Mouse (Mus musculus): Measurements from ENCODE around the gene Klhl20. TPM values are rescaled to one million over a fixed set of nuclear protein-coding genes. Genes with fewer than 3 reads are reported as not detected.
"Not testable (repeated sequence)": the region's sequence is repeated elsewhere in the genome, so short reads cannot be mapped to it uniquely, and the experiment has no call there.

Gene Klhl20
- 10 to 100 TPM; 17.2 to 19.4 (median 18.2) TPM for total RNA-seq (2022)

DNA sequence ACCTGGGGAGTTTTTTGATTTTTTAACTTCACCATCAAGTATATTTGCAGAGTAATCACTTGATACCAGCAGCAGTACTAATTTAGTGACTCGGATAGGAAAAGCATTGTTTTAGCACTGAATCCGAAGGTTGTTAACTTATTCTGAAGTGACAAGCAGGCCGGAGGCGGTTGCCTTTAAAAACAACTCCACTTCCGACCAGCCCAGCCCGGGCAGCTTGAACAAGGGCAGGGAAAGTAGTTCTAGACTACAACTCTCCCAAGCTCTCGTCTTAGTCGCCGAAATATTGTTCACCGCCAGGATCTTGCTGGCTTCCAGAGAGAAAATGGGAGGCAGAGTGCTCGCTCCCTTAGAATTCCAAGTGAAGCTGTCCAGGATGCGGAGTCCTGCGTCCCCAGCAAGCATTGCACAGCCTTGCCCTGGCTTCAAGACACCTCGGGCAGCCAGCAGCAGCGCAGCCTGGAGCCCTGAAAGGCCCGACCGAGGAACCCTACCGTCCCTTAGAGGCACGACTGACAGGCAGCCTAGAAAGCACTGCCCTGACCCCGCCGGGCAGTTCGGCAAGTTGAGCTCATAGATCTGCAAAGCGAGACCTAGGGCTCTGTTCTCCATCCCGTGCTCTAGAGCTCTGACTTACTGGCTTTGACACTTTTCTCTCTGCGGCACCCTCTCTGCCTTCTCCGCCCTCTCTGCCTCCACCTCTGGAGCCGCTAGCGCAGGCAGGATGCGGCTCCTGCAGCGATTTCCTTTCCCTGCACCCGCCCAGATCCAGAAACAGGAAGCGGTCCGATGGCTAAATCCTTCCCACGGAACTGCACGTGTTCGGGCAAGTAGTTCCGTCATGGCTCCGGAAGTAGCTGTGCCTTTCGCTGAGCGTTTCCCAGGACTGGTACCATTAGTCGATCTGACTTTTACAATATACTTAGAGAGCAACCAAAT is at the start of gene Klhl20:
TSS of gene Klhl20 (minus strand) at position 786 of the 939 bp plus-strand sequence.
- peak; percentile 88 to 96 for DNase-seq (ENCODE audit: low spot score in 2 of 2)

DNA sequence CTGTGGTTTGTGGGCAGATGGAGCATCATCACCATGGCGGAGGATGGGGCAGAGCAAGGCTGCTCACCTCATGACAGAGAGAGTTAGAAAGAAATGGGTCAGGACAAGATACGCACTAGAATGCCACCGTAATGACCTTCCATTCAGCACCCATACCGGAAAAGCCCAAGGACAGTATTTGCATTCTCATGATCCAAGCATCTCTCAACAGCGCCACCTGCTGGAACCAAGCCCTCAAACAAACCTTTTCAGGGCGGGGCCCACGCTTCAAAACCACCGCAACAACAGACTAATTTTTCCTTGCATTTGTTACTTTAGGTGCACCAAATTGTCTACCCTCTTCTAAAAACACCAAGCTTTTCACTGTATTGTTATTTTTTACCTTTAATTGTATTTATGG is 49.4 kb upstream of the Klhl20 start:
- peak in 1 of 2 experiments; percentile 42 for DNase-seq (ENCODE audit: low spot score in 2 of 2)

DNA sequence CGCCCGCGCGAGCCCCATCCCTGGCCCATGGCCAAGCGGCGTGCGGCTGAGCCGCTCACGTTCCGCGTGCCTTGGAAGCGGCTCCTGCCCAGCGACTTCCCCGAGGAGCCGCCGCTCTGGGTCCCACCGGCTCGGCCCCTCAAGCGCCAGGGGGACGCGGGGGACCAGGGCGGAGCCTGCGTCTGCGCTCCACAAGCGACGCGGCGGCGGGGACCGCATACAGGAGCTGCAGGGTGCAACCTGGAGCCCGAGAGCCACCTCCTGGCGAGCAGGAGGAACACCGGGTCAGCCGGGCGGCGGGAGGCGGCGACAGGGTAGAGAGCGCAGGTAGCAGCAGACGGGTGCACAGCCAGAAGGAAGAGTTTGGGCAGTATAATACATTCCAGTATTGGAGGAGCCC is 39.3 kb upstream of the Klhl20 start:
- DNase-seq (ENCODE audit: low spot score in 2 of 2) = peak; percentile 28 to 53

DNA sequence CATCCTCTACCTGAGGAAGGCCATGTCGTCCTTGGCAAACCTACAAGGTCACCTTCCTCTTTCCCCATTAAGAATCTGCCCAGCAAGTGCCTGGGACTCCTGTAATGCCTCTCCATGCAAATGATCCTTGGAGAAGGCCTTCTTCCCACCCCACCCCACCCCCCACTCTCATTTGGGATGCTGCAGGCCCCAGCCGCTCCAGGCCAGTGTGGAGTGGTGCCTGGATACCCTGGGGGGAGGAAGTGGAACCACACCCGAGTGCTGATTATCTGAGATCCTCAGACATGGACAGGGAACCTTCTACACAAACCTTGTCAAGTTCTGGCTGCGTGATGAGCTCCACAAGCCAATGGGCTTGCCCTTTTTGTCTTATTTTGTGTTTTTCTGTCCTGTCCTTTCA is 29.0 kb upstream of the Klhl20 start:
- DNase-seq (ENCODE audit: low spot score in 2 of 2) = no peak

DNA sequence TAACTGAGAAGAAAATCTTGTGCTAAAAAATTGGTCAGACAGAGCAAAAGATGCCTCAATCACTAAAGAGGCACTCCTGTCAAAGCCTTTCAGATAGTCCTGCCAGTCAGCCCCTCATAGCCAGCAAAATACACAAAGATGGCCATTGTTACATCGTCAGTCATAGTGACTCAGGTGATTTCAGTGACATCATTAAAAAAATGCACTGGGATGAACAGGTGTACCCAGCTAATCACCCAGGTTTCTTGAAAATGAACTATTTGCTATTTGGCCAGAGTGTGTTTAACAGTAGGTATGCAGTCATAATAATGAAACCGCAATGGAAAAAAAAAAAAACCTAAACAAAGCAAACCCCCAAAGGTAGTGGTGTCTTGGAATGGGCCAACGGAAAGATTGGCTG is 27.9 kb upstream of the Klhl20 start, which contains the start of gene Tex50:
TSS of gene Tex50 (minus strand) at position 101 of the 400 bp plus-strand sequence.
- DNase-seq (ENCODE audit: low spot score in 2 of 2) = no peak

DNA sequence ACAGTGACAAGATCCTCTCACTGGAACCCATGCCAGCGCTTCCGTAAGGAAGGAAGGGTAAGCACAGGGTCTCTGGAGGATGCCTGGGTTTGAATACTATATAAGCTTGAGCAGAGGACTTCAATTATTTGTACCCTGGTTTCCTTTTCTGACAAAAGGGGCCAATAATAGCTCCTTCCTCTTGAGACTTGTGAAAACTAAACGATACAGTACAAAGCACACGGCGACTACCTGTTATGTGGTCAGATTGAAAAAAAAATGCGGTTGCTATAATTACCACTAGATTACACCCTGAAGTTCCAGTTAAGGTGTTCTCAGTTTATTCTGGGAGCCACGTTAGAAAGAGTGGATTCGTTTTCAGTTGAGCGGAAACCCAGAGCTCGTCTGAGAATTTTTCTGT is 25.2 kb upstream of the Klhl20 start:
- no peak for DNase-seq (ENCODE audit: low spot score in 2 of 2)

DNA sequence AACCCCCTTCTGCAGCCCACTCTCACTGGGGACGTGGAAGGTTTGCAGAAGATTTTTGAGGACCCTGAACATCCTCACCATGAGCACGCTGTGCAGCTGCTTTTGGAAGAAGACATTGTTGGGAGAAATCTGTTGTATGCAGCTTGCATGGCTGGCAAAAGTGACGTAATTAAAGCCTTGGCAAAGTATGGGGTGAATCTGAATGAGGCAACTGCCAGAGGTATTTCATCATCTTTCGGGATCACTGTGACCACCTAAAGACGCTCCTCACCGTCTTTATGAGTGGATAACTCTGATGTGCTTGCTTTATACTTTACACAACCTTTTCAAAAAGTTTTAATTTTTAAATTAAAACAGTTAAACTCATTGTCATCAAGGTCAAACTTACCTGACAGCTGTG is 19.8 kb upstream of the Klhl20 start:
- no peak for DNase-seq (ENCODE audit: low spot score in 2 of 2)

DNA sequence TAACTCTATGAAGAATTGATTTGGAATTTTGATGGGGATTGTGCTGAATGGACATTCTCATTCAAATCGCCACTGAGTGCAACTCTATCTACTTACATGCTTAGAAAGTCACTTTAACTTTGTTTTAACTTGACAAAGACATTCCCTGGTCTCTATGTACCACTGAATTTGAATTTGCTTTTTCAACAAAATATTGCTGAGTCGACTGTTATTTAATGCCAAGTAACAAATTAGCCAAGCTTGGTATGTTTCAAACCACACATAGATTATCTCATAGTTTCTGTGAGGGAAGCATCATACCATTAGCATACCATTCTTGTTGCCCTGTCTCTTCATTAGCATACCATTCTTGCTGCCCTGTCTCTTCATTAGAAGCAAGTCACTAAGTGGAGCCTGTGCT is 16.6 kb upstream of the Klhl20 start:
- DNase-seq (ENCODE audit: low spot score in 2 of 2) = no peak

DNA sequence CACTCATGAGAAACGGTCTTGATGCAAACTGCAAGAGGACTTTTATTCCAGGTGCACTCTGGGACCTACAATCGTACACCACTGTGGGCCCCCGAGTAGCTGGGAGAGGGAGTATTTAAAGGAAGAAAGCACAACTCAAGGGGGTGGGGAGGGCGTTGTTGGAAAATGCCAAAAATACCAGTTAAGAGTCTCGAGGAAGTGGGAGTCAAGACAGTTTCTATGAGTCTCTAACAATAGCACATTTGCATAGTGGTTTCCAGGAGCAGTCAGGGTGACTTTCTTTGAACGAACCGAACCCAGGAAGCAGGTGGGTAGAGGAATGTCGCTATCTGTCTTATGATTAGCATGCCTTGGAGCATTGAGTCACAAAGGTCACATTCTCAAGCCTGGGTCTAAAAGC is 14.3 kb upstream of the Klhl20 start:
- DNase-seq (ENCODE audit: low spot score in 2 of 2) = not testable (repeated sequence)

DNA sequence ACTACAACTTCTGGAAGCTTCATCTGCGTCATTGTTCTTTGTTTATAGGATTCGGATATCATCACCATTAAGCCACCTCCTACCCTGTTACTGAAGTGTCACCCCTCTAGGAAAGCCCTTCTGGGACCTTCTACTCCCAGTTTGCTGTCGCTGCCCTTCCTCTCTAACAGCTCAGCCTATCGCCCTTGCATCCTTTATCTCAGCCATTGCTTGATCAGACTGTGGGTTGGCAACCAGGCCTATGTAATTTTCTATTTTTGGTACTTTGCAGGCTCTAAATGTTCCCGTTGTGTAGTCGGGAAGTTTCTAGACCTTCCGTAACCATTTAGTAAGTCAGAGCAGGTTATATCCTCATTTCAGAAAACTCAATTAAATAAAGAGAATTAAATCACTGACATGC is 11.9 kb upstream of the Klhl20 start:
- DNase-seq (ENCODE audit: low spot score in 2 of 2) = no peak

DNA sequence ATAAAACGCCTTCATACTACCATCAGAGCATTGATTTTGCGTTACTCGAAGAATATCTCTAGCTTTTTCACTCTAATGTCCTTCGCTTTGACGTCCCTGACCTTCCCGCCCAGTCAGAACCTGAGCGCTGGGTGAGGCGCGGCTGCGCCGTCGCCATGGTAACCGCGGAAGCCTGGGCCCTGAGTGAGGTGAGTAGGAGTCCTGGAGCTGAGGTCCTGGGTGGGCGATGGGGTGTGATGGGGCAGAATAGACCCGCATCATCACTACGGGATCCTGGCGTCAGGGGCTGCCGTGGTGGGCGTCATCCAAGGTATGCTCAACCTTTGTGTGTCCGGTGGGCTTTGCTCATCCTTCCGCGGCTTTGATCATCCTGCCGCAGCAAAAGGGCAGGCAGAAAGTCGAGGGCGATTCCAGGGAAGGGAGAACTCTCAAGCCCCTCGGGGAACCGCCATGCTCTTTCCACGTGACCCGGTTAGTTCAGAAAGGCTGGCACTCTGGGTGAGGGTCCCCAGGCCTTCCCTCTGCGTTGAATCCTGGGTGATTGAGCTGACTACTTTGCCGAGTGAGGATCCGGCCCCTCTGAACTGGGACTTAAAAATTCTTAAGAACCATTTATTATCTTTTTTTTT is 11.3 kb upstream of the Klhl20 start, which contains the start of gene Ankrd45:
TSS of gene Ankrd45 (plus strand) at position 161 of the 629 bp plus-strand sequence.
- peak; percentile 38 to 68 for DNase-seq (ENCODE audit: low spot score in 2 of 2)

DNA sequence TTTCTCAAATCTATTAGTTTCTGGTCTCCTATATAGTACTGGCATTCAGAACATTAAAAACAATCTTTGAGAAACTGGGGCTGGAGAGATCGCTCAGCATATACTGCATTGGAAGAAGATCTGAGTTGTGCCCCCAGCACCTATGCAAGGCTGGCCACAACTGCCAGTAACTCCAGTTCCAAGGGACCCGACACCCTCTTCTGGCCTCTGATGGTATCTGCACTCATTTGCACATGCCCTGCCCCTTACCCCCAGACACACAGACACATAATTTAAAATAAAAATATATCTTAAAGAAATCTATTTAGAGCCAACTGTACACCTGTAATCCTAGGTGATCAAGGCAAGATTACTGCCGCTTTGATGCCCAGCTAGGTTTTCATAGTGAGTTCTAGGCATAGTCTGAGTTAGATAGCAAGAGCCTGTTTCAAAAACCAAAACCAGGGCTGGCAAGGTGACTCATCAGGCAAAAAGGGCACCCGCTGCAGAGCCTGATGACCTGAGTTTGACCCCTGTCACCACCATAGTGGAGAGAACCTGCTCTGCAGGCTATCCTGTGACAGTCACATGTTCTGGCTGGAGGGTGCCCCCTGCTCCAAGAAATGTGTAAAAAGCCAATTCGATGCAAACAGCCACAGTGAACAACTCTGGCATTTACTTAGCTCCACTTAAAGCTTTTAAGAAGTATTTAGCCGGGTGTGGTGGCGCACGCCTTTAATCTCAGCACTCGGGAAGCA is 8.9 kb upstream of the Klhl20 start:
- no peak for DNase-seq (ENCODE audit: low spot score in 2 of 2)

DNA sequence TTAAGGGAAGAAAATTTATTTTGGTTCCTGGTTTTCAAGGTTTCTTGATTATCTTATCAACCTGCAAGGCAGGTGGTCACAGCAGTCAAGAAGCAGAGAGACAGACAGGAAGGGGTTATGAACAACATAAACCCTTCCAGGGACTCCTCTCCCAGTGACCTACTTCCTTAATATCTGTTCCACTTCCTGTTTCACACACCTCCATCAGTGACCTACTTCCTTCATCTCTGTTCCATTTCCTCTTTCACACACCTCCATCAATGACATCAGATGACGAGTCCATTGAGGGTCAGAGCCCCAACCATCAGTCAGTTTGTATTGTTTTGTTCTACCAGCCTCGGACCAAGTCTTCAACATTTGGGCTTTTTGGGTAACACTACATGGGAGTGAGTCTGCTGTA is 8.2 kb upstream of the Klhl20 start:
- no peak for DNase-seq (ENCODE audit: low spot score in 2 of 2)

DNA sequence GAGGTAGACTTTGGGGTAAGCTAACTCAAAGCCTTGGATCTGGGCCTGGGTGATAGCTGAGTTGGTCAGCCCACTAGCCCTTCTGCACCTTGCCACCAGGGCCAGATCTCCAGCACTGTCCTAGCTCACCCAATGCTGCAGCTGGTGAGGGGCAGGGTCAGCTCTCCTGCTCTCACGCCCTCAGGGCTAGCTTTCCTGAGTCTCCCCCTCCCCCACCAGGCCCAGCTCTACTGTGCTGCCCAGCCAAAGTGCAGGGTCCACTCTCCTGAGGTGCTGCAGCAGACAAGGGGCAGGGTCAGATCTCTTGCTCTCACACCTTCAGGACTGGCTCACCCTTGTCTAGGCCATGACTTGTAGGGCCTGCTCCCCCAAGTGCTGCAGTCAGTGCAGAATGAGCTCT is 4.8 kb downstream of the Klhl20 start:
- DNase-seq (ENCODE audit: low spot score in 2 of 2) = no peak

DNA sequence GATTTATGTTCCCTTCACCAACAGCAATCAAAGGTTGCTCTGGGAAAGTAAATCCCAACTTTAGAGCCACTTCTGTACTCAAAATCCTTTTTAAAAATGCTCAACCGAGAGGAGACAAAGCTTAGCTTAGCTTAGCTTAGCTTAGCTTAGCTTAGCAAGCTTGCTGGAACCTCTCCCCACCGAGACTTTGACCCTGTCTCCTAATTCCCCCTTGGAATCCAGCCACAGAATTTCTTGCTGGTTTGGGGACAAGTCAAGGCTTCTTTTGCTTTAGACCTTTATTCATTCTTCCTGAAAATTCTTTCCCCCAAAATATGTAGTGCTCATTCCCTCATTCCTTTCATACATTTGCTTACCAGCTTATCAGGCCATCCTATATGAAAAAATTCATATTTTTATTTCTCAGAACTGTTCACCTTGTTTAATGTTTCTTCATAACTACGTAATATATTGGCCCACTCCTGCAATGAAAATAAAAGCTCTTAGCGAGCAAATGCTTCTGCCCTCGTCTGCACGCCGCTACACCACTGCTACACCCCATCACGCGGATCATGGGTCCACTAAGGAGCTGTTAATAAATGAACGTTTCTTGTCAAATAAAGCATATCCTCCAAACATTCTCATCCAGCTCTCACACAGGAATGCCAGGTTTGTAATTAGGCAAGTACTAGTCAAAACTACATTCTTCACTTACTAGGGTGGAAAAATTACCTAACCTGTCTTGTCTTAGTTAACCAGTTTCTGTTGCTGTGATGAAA is 8.5 kb downstream of the Klhl20 start:
- no peak for DNase-seq (ENCODE audit: low spot score in 2 of 2)

DNA sequence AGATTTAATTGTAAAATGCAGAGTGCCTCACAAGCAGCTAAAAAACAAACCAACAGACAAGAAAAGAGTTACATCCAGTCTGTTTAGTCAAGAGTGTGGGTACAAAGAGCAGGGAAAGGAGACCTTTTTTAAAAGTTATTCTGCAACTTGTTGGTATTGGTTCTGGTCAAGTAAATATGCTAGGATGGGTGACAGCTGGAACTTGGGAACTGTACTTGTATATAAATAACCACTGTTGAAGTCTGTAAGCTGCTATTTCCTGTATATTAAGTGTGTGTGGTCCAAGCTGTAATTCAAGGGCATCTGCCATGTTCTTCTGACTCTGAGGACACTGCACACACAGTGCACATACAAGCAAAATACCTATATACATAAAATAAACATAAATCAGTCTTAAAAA is 16.7 kb downstream of the Klhl20 start:
- no peak for DNase-seq (ENCODE audit: low spot score in 2 of 2)

DNA sequence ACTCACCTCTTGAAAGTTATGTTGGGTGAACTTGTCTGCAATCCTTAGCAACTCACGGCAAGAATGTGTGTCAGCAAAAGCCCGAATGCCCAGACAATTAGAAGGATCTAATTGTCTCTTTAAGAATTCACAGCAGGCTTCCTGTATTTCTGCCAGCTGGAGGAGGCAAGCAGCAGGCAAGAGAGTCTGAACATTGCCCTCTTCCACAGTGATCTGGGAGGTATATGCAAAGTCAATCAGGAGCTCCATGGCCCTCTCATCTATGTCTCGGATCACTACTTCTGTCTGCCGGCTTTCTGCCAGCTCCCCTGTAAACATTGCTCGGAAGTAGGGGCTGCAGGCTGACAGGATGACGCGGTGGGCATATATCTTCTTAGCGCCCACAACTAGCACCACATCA is 22.1 kb downstream of the Klhl20 start:
- DNase-seq (ENCODE audit: low spot score in 2 of 2) = no peak

DNA sequence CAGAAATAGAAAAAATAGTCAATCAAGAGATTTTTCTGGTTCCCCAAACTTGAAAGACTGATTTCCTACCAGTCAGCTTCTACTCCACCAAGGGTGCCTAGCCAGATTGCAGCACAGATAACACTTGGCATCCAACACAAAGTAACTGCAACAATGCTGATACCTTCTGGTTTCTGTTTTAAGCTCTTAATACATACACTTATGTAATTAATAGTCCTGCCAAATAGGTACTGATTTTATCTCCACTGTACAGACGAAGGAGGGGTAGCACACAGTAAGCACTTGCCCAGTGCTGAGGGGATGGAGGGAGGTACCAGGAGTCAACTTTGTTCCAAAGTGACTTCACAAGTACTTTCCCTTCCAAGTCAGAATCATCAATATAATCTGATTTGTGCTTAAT is 27.5 kb downstream of the Klhl20 start:
- DNase-seq (ENCODE audit: low spot score in 2 of 2) = no peak

DNA sequence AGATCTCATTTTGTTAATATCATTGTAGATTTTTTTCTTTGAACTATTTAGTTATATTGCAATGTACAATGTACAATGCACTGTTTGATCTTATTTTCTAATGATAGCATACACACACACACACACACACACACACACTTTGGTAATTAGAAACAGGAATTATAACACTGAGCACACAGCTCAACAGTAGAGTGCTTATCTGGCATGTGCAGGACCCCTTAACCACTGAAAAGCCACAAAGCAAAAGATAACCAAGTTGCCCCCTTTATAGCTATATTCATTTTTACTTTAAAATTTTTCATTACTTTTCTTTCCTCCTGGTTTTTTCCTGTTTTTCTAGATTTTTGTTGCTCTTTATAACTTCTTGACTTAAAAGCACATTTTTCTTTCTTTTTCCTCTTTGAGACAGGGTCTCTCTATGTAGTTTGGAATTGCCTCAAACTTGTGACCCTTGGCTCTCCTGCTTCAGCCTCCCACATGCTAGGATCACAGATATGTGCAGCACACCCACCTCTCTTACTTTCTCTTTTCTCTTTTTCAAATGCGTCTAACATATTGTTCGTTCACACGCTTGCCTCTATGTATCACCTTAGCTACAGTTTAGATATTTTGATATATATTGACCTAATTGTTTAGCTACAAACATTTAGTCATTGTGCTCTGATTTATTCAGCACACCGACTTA is 31.4 kb downstream of the Klhl20 start:
- no peak for DNase-seq (ENCODE audit: low spot score in 2 of 2)

DNA sequence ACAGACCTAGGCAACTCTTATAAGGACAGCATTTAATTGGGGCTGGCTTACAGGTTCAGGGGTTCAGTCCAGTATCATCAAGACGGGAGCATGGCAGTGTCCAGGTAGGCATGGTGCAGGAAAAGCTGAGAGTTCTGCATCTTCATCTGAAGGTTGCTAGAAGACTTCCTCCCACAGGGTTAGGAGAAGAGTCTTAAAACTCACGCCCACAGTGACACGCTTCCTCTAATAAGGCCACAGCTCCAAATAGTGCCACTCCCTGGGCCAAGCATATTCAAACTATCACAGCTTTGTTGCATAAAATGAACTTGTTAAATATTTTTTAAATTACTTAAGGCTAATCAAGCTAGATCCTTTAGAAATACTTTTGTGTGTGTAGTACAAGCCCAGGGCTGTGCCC is 54.1 kb downstream of the Klhl20 start:
- no peak for DNase-seq (ENCODE audit: low spot score in 2 of 2)

DNA sequence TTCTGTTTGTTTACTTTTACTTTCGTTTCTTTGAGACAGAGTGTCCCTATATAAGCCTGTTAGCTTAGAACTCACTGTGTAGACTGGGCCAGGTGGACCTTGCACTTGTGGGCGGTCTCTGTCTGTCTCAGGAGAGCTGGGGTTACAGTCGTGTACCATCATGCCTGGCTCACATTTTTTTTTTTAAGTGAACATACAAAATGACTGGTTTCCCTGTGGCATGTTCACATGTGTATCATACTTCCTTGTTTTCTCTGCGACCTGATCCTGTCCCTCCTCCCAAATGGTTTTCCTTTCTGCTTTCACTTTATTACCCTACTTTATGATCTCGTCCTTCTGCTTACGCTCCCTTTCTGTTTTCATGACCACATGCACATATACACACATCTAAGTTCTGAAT is 55.1 kb downstream of the Klhl20 start:
- DNase-seq (ENCODE audit: low spot score in 2 of 2) = no peak
